Mouse (Mus musculus): ENCODE results near the gene Acbd5.

Gene Acbd5

GRCm38 (mm10) chr2:23068894-23069744, 1.2 kb downstream of the Acbd5 start:
- DNase-seq: peak; percentile 95

DNA sequence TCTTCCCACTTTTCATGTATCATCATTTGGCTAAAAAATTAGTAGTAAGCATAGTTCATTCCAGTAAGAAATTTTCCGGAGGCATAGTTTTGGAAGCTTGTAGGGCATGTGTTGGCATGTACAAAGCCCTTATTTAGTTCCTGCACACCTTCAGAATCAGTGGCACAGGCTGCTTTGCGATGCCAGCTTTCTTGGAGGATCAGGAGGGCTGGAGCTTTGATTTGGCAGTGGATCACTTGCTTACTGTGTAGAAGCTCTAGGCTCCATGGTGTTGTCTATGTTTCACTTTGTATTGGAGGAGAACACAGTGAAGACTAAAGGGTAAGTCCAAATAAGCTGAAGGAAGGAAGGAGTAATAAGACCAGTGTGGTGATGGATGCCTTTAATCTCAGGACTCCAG, 2.5 kb downstream of the Acbd5 start:
- DNase-seq: peak; percentile 22

GRCm38 (mm10) chr2:23071406-23071805, 3.4 kb downstream of the Acbd5 start:
- no peak for DNase-seq

GRCm38 (mm10) chr2:23075846-23076245, 7.9 kb downstream of the Acbd5 start:
- DNase-seq: no peak

DNA sequence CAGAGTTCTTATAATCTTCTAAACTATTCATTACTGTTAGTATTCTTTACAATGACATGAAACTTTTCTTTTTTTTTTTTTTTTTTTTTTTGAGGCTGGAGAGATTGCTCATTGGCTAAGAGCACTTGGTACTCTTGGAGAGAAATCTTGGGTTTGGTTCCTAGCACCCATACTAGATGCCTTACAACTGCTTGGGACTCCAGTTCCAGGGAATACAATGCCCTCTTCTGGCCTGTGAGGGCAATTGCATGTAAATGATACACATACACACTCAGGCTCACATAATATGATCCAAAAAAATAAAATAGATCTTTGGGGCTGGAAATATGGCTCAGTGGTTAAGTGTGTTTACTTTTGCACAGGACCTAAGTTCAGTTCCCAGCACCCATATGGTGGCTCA, 8.8 kb downstream of the Acbd5 start:
- DNase-seq: no peak

GRCm38 (mm10) chr2:23077693-23078092, 9.7 kb downstream of the Acbd5 start:
- no peak for DNase-seq

GRCm38 (mm10) chr2:23078588-23078987, 10.6 kb downstream of the Acbd5 start:
- no peak for DNase-seq

GRCm38 (mm10) chr2:23084540-23084939, 16.6 kb downstream of the Acbd5 start:
- DNase-seq: no peak

DNA sequence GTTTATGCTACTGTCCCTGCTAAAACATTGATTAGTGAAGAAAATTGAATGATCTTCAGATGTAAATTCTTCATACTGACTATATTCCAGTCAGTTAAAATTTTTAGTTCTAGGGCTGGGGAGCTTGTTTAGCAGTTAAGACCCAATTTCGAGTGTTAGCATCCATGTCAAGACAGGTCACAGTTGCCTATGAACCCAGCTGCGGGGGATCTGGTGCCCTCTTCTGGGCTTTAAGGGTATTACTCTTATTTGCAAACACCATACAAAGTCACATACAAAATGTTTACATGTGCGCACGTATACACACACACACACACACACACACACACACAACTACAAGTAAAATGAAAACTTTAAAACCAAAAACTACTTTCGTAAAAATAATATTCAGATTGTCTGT, 24.2 kb downstream of the Acbd5 start:
- DNase-seq: no peak

- no peak for DNase-seq
Observed at GRCm38 (mm10) chr2:23097028-23097427, 29.1 kb downstream of the Acbd5 start.

- no peak for DNase-seq
Observed at GRCm38 (mm10) chr2:23102266-23102665, 34.3 kb downstream of the Acbd5 start.

- no peak for DNase-seq
Observed at GRCm38 (mm10) chr2:23119573-23119972, 51.6 kb downstream of the Acbd5 start.

GRCm38 (mm10) chr2:23155199-23155621, 87.2 kb downstream of the Acbd5 start:
- DNase-seq: no peak

DNA sequence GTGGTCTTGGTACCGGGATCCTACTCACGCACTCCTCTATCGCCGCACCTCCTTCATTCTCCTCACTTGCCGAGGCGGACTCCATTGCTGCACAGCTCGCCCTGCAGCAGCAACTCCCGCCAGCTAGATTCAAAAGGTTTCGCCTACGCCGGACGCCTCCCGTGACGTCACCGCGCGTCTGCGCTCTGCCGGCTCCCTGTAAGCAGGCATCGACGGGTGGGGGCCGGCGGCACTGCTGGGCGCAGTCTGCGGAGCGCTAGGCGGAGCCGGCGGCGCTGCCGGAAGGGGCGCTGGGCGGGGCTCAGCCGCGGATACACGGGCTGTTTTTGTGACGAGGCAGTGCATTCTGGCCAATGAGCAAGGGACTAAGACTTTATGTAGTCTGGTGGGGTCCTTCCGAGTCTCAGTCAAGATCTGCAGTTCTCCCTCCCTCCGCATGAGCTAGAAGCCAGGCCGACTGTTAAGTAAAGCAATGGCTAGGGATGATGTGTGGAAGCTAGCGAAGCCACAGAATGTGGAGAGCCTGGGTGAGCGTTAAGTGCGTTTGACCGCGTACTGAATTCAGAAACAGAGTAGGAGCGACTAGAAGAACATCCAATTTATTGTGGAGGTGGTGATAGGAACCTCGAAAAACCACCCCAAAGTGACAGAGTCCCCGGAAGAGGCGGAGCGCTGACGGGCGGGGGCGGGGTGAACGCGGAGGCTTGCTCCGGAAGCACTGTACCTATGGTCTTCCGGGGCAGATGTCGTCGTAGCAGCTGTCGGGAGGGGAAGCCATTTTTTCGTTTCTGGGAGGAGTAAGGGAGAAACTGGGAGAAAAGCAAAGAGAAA, 88.0 kb downstream of the Acbd5 start, which contains the start of the genes Mastl and Yme1l1:
Mastl (minus strand) TSS at position 248 of the 831 bp plus-strand sequence.
Yme1l1 (plus strand) TSS at position 593 of the 831 bp plus-strand sequence.
- peak; percentile 97 for DNase-seq

- DNase-seq: no peak
Observed at GRCm38 (mm10) chr2:23156608-23157081, 88.7 kb downstream of the Acbd5 start.
